Mouse (Mus musculus): ENCODE measurements around the gene Dab2ip. TPM values are rescaled to one million over a fixed set of nuclear protein-coding genes. Genes with fewer than 3 reads are reported as not detected.

Gene Dab2ip
- polyA plus RNA-seq, 1 experiment from 2014 or later, result 41.4 TPM

- no peak overlapping the region for H3K4me3 ChIP-seq (replicated peaks; ENCODE audit: low read depth, low read length)
- H3K9me3 ChIP-seq (replicated peaks; ENCODE audit: low read length), result no peaks in the 10 kb centered on the region
- 74% methylated on average over 2 of the region's 2 CpGs for WGBS
- no peak overlapping the region for H3K9ac ChIP-seq (ENCODE audit: low read depth, low read length)
- peaks cover 55% of the 10 kb centered on the region for H3K4me1 ChIP-seq (replicated peaks; ENCODE audit: insufficient read depth, low read length)
- peak overlapping the region; percentile 96; the same call in 1 of the 2 replicates for H3K4me2 ChIP-seq (ENCODE audit: low read length)
- TF ChIP-seq CTCF (IDR thresholded peaks at IDR 0.05; ENCODE audit: low read depth), result no peak
- no peaks in the 10 kb centered on the region for H3K27me3 ChIP-seq (ENCODE audit: insufficient read depth, low read length)
- ATAC-seq (replicated peaks; ENCODE audit: low FRiP score, low read depth), result no peak
- H3K27ac ChIP-seq, result no peak overlapping the region
- DNase-seq (ENCODE audit: low spot score), result no peak
- no peaks in the 10 kb centered on the region for H3K36me3 ChIP-seq (ENCODE audit: insufficient read depth, low read length)
Measured at GRCm38 (mm10) chr2:35621225-35621519, 63.1 kb downstream of the Dab2ip start.

DNA sequence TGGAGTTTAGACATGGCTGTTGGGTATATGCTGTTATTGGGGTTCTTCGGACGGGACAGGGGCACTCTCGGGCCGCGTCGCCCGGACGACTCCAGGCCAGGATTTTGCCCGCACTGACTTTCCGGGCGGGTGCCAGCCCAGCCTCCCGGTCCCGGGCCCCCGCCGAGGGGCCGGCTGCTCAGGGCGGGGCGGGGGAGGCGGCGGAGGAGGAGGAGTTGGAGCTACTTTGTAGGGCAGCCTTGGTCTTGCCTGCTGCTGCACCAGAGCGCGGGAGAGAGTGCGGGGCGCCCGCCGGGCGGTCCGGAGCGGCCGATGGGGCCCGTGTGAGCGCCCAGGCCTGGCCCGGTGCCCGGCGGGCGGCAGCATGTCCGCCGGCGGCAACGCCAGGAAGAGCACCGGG, 63.7 kb downstream of the Dab2ip start:
- Histone ChIP-seq H3K4me2 (ENCODE audit: low read length) (peak overlapping the region; percentile 96), H3K9ac (ENCODE audit: low read depth, low read length) (peak overlapping the region; percentile 81), H3K27me3 (ENCODE audit: insufficient read depth, low read length) (no peaks in the 10 kb centered on the region), H3K36me3 (ENCODE audit: insufficient read depth, low read length) (no peaks in the 10 kb centered on the region), H3K4me3 (replicated peaks; ENCODE audit: low read depth, low read length) (peak overlapping the region; percentile 66), H3K4me1 (replicated peaks; ENCODE audit: insufficient read depth, low read length) (peaks cover 61% of the 10 kb centered on the region), H3K27ac (peak overlapping the region; percentile 50; the same call in 1 of the 2 replicates), H3K9me3 (replicated peaks; ENCODE audit: low read length) (no peaks in the 10 kb centered on the region)
- no peak for TF ChIP-seq CTCF (IDR thresholded peaks at IDR 0.05; ENCODE audit: low read depth)
- 2% methylated on average over 41 of the region's 41 CpGs for WGBS
- ATAC-seq (replicated peaks; ENCODE audit: low FRiP score, low read depth) (peak; percentile 73), DNase-seq (ENCODE audit: low spot score) (peak; percentile 77)

DNA sequence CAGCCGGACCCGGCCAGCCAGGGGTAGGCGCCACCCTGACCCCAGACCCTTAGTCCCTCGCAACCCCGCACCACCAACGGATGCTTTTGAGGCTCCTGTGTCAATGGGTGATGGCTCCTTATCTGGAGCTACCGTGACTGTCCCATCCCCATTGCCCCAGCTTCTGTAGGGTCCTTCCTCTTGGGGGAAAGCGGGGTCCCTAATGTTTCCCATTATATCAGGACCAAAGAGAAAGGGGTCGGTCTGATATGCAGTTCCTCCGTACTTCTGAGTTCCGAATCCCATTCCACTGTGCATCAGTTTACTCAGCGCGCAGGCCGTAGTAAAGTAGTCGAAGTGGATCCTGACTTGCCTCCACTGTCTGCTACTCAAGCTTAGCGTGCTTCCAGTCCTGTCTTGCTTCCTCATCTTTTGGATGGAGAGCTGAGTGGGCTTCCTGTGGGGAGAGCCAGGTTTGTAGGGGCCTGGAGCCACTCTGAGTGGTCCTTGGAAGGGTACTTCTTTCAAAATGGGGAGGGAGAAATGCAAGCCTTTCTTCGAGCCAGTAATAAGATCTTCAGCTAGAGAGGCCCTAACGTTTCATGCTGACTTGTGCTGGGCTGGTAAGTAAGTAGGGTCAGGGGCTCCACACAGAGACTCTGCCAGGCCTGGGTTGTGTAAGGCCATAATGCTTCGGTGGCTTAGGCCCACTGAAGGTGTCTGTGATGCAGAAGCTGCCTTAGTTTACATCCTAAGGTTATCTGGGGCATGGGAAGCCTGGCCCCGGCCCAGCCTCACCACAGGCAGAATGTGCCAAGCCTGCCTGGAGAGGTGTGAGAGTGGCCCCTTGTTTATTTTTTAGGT, 64.4 kb downstream of the Dab2ip start:
- peaks cover 64% of the 10 kb centered on the region for H3K4me1 ChIP-seq (replicated peaks; ENCODE audit: insufficient read depth, low read length)
- 3% methylated on average over 19 of the region's 20 CpGs for WGBS
- peak overlapping the region; percentile 50; the same call in 1 of the 2 replicates for H3K27ac ChIP-seq
- H3K36me3 ChIP-seq (ENCODE audit: insufficient read depth, low read length), result no peaks in the 10 kb centered on the region
- TF ChIP-seq CTCF (IDR thresholded peaks at IDR 0.05; ENCODE audit: low read depth), result no peak
- no peak; the same call in 1 of the 2 replicates for ATAC-seq (replicated peaks; ENCODE audit: low FRiP score, low read depth)
- no peak for DNase-seq (ENCODE audit: low spot score)
- peak overlapping the region; percentile 66 for H3K4me3 ChIP-seq (replicated peaks; ENCODE audit: low read depth, low read length)
- peak overlapping the region; percentile 81 for H3K9ac ChIP-seq (ENCODE audit: low read depth, low read length)
- H3K9me3 ChIP-seq (replicated peaks; ENCODE audit: low read length), result no peaks in the 10 kb centered on the region
- H3K4me2 ChIP-seq (ENCODE audit: low read length), result peak overlapping the region; percentile 96
- H3K27me3 ChIP-seq (ENCODE audit: insufficient read depth, low read length), result no peaks in the 10 kb centered on the region

GRCm38 (mm10) chr2:35623104-35623377, 65.0 kb downstream of the Dab2ip start:
- H3K27me3 ChIP-seq (ENCODE audit: insufficient read depth, low read length), result no peaks in the 10 kb centered on the region
- no peak for TF ChIP-seq CTCF (IDR thresholded peaks at IDR 0.05; ENCODE audit: low read depth)
- H3K9me3 ChIP-seq (replicated peaks; ENCODE audit: low read length), result no peaks in the 10 kb centered on the region
- WGBS, result 20% methylated on average over 4 of the region's 4 CpGs
- ATAC-seq (replicated peaks; ENCODE audit: low FRiP score, low read depth) (no peak), DNase-seq (ENCODE audit: low spot score) (no peak)
- peak overlapping the region; percentile 66 for H3K4me3 ChIP-seq (replicated peaks; ENCODE audit: low read depth, low read length)
- H3K27ac ChIP-seq, result no peak overlapping the region
- no peaks in the 10 kb centered on the region for H3K36me3 ChIP-seq (ENCODE audit: insufficient read depth, low read length)
- peak overlapping the region; percentile 96 for H3K4me2 ChIP-seq (ENCODE audit: low read length)
- H3K4me1 ChIP-seq (replicated peaks; ENCODE audit: insufficient read depth, low read length), result peaks cover 64% of the 10 kb centered on the region
- 0 out of 2 replicates have a peak overlapping the region, but pooled peaks have one; percentile 81 for H3K9ac ChIP-seq (ENCODE audit: low read depth, low read length)

- TF ChIP-seq CTCF (IDR thresholded peaks at IDR 0.05; ENCODE audit: low read depth), result no peak
- Histone ChIP-seq H3K4me3 (replicated peaks; ENCODE audit: low read depth, low read length) (peak overlapping the region; percentile 66; the same call in 1 of the 2 replicates), H3K27me3 (ENCODE audit: insufficient read depth, low read length) (no peaks in the 10 kb centered on the region), H3K27ac (no peak overlapping the region), H3K9me3 (replicated peaks; ENCODE audit: low read length) (no peaks in the 10 kb centered on the region), H3K36me3 (ENCODE audit: insufficient read depth, low read length) (no peaks in the 10 kb centered on the region), H3K4me1 (replicated peaks; ENCODE audit: insufficient read depth, low read length) (peaks cover 64% of the 10 kb centered on the region), H3K9ac (ENCODE audit: low read depth, low read length) (0 out of 2 replicates have a peak overlapping the region, but pooled peaks have one; percentile 81), H3K4me2 (ENCODE audit: low read length) (peak overlapping the region; percentile 96)
- WGBS, result 31% methylated on average over 12 of the region's 12 CpGs
- no peak for ATAC-seq (replicated peaks; ENCODE audit: low FRiP score, low read depth)
- DNase-seq (ENCODE audit: low spot score), result no peak
Measured at GRCm38 (mm10) chr2:35623431-35624148, 65.5 kb downstream of the Dab2ip start.

- no peak overlapping the region for H3K9ac ChIP-seq (ENCODE audit: low read depth, low read length)
- H3K4me2 ChIP-seq (ENCODE audit: low read length), result peak overlapping the region; percentile 96; the same call in 1 of the 2 replicates
- no peak overlapping the region for H3K4me3 ChIP-seq (replicated peaks; ENCODE audit: low read depth, low read length)
- ATAC-seq (replicated peaks; ENCODE audit: low FRiP score, low read depth) (no peak), DNase-seq (ENCODE audit: low spot score) (no peak)
- H3K27me3 ChIP-seq (ENCODE audit: insufficient read depth, low read length), result no peaks in the 10 kb centered on the region
- H3K36me3 ChIP-seq (ENCODE audit: insufficient read depth, low read length), result no peaks in the 10 kb centered on the region
- H3K9me3 ChIP-seq (replicated peaks; ENCODE audit: low read length), result no peaks in the 10 kb centered on the region
- H3K4me1 ChIP-seq (replicated peaks; ENCODE audit: insufficient read depth, low read length), result peaks cover 60% of the 10 kb centered on the region
- peak; percentile 22; the same call in 1 of the 2 replicates for TF ChIP-seq CTCF (IDR thresholded peaks at IDR 0.05; ENCODE audit: low read depth)
- 50% methylated on average over 5 of the region's 5 CpGs for WGBS
- no peak overlapping the region for H3K27ac ChIP-seq
Measured at GRCm38 (mm10) chr2:35624380-35625006, 66.4 kb downstream of the Dab2ip start.

All from kidney, postnatal 0 days (tissue).